Mouse (Mus musculus): Measurements from ENCODE around the gene Ccdc33. TPM values are rescaled to one million over a fixed set of nuclear protein-coding genes. Genes with fewer than 3 reads are reported as not detected.

Ccdc33 gene
- polyA plus RNA-seq, 2 experiments, result not detected

DNA sequence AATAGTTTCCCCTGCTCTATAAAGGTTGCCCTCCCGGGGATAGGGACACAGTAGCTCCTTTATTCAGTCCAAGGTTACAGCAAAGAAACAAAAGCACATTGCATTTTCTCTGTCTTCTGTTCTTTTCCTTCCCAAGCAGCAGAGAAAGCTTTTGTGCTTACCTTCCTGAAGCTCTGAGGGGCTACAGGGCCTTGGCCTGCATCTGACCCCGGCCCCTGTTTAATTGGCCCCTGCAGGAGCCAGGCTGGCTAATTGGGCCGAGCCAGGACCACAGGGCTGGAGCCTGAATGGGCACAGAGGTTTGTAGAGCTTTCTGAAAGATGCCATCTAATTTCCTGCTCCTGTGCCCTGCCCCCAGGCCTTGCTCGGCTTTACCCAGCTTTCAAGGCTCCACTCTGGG is 77.6 kb downstream of the Ccdc33 start:
- Histone ChIP-seq H3K27me3 (ENCODE audit: control insufficient read depth, insufficient read depth, low read length) (no peaks in the 10 kb centered on the region; the same call in 1 of the 2 replicates), H3K36me3 (replicated peaks; ENCODE audit: control insufficient read depth, insufficient read depth, low read depth) (no peaks in the 10 kb centered on the region), H3K4me3 (ENCODE audit: insufficient read depth in 1 of 2, low read depth in 2 of 2, low read length in 2 of 2) (no peak overlapping the region), H3K9me3 (ENCODE audit: control insufficient read depth, low read length) (no peaks in the 10 kb centered on the region), H3K9ac (replicated peaks) (no peak overlapping the region), H3K4me2 (ENCODE audit: low read depth) (no peak overlapping the region), H3K27ac (no peak overlapping the region), H3K4me1 (replicated peaks; ENCODE audit: control insufficient read depth in 2 of 2, insufficient read depth in 2 of 2, low read length in 1 of 2) (no peaks in the 10 kb centered on the region)
- DNase-seq (ENCODE audit: low read depth in 3 of 3, low spot score in 3 of 3), result no peak
- TF ChIP-seq EP300 (IDR thresholded peaks at IDR 0.05; ENCODE audit: low read depth) (no peak), CTCF (IDR thresholded peaks at IDR 0.05; ENCODE audit: low read depth) (no peak)
- ATAC-seq (ENCODE audit: insufficient read depth), result no peak
- 37% methylated on average over 4 of the region's 4 CpGs for WGBS (ENCODE audit: insufficient replicate concordance)

DNA sequence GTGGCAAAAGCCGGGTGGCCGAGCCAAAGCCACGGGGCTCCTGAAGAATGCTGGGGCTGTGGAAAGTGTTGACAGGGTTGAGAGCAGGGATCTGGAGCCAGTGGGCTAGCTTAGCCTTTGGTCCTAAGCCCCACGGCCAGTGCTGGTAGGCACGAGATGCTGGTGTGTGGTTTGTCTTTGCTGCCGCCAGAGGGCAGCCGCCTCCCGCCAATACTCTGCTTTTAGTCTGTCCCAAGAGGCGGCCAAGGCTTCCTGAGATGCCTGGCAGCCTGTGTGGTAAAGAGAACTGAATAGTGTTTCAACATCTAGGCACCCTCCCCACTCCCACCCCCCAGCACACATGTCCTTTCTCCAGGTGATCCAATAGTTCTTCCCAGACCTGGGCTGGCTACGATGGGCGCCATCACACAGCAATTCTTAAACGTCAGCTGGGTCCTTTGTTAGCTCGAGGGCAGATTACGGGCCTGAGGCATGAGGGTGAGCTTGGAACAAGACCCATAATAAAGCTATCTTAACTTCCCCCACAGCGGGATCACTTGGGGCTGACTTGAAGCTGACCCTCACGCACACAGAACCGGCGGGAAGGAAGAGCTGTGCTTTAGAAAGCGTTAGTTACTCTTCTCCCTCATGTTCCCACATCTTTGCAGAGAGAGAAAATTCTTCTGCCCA is 80.0 kb downstream of the Ccdc33 start:
- Histone ChIP-seq H3K4me1 (replicated peaks; ENCODE audit: control insufficient read depth in 2 of 2, insufficient read depth in 2 of 2, low read length in 1 of 2) (no peaks in the 10 kb centered on the region), H3K4me2 (ENCODE audit: low read depth) (no peak overlapping the region), H3K9ac (replicated peaks) (no peak overlapping the region), H3K4me3 (ENCODE audit: insufficient read depth in 1 of 2, low read depth in 2 of 2, low read length in 2 of 2) (no peak overlapping the region), H3K36me3 (replicated peaks; ENCODE audit: control insufficient read depth, insufficient read depth, low read depth) (no peaks in the 10 kb centered on the region), H3K27ac (no peak overlapping the region), H3K27me3 (ENCODE audit: control insufficient read depth, insufficient read depth, low read length) (no peaks in the 10 kb centered on the region; the same call in 1 of the 2 replicates), H3K9me3 (ENCODE audit: control insufficient read depth, low read length) (no peaks in the 10 kb centered on the region)
- peak; percentile 89 for TF ChIP-seq CTCF (IDR thresholded peaks at IDR 0.05; ENCODE audit: low read depth)
- no peak for TF ChIP-seq EP300 (IDR thresholded peaks at IDR 0.05; ENCODE audit: low read depth)
- DNase-seq (ENCODE audit: low read depth in 3 of 3, low spot score in 3 of 3), result peak in 2 of 3 experiments; percentile 9 to 22
- WGBS (ENCODE audit: insufficient replicate concordance), result 27% methylated on average over 19 of the region's 19 CpGs
- no peak for ATAC-seq (ENCODE audit: insufficient read depth)

DNA sequence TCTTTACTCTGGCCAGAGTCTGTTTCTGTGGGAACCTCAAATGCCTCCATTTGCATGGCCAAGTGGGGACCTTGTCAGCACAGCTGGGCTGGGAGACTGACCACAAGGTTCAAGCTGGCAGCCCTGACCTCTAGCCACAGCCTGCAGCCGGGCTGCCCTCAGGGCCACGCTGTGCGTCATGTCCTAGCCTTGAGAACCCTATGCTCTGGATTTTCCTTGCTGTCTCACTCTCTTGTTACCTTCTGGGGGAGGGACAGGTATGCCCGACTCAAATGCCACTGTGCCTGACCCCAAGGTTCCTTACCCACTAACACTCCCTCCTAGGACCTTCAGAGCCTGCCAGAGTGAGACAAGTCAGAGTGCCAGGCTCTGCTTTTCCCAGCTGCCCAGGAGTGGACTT is 81.7 kb downstream of the Ccdc33 start:
- TF ChIP-seq CTCF (IDR thresholded peaks at IDR 0.05; ENCODE audit: low read depth), result no peak
- TF ChIP-seq EP300 (IDR thresholded peaks at IDR 0.05; ENCODE audit: low read depth), result no peak
- H3K4me3 ChIP-seq (ENCODE audit: insufficient read depth in 1 of 2, low read depth in 2 of 2, low read length in 2 of 2), result no peak overlapping the region
- H3K36me3 ChIP-seq (replicated peaks; ENCODE audit: control insufficient read depth, insufficient read depth, low read depth), result no peaks in the 10 kb centered on the region
- DNase-seq (ENCODE audit: low read depth in 3 of 3, low spot score in 3 of 3) (no peak), ATAC-seq (ENCODE audit: insufficient read depth) (no peak)
- no peaks in the 10 kb centered on the region; the same call in 1 of the 2 replicates for H3K27me3 ChIP-seq (ENCODE audit: control insufficient read depth, insufficient read depth, low read length)
- WGBS (ENCODE audit: insufficient replicate concordance), result 51% methylated on average over 4 of the region's 4 CpGs
- H3K27ac ChIP-seq, result no peak overlapping the region
- no peak overlapping the region for H3K4me2 ChIP-seq (ENCODE audit: low read depth)
- no peaks in the 10 kb centered on the region for H3K4me1 ChIP-seq (replicated peaks; ENCODE audit: control insufficient read depth in 2 of 2, insufficient read depth in 2 of 2, low read length in 1 of 2)
- H3K9ac ChIP-seq (replicated peaks), result no peak overlapping the region
- no peaks in the 10 kb centered on the region for H3K9me3 ChIP-seq (ENCODE audit: control insufficient read depth, low read length)

DNA sequence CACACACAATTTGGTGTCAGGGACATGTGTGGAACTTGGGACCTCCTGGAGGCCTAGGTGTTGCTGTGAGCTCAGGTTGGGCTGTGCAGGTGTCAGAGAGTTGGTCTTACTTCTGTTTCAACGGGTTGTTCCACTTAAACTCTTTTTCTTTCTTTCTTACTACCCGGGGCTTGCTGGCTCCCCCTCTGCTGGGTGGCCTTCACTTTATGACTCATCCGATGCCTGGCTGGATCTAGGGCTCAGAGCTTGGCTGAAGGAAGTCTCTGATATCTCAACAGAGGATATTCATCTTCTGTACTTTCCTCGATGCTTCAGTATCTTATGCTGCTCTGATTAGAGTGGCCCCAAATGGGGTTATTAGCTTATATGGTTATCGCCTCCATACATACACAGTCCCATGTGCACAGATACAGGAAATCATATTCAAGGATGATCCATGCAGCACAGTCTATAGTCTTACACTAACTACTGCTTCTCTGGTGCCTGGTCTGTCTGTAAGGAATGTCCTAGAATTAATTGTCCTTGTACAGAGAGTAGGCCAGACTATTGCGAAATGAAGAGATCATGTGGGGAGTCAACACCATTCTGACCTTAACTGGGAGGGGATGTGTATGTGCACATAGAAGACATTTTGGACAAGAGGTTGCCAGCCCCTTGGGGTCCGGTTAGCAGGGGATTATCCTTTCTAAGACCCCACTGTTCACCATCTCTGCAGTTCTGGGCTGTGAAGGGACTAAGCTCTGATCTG is 82.5 kb downstream of the Ccdc33 start:
- Histone ChIP-seq H3K27me3 (ENCODE audit: control insufficient read depth, insufficient read depth, low read length) (no peaks in the 10 kb centered on the region; the same call in 1 of the 2 replicates), H3K4me2 (ENCODE audit: low read depth) (no peak overlapping the region), H3K27ac (no peak overlapping the region), H3K9ac (replicated peaks) (no peak overlapping the region), H3K4me1 (replicated peaks; ENCODE audit: control insufficient read depth in 2 of 2, insufficient read depth in 2 of 2, low read length in 1 of 2) (no peaks in the 10 kb centered on the region), H3K9me3 (ENCODE audit: control insufficient read depth, low read length) (no peaks in the 10 kb centered on the region), H3K4me3 (ENCODE audit: insufficient read depth in 1 of 2, low read depth in 2 of 2, low read length in 2 of 2) (no peak overlapping the region), H3K36me3 (replicated peaks; ENCODE audit: control insufficient read depth, insufficient read depth, low read depth) (no peaks in the 10 kb centered on the region)
- TF ChIP-seq EP300 (IDR thresholded peaks at IDR 0.05; ENCODE audit: low read depth) (no peak), CTCF (IDR thresholded peaks at IDR 0.05; ENCODE audit: low read depth) (no peak)
- ATAC-seq (ENCODE audit: insufficient read depth), result no peak
- no peak for DNase-seq (ENCODE audit: low read depth in 3 of 3, low spot score in 3 of 3)
- 43% methylated on average over 7 of the region's 7 CpGs for WGBS (ENCODE audit: insufficient replicate concordance)

- Histone ChIP-seq H3K27ac (no peak overlapping the region), H3K36me3 (replicated peaks; ENCODE audit: control insufficient read depth, insufficient read depth, low read depth) (no peaks in the 10 kb centered on the region), H3K9ac (replicated peaks) (no peak overlapping the region), H3K4me3 (ENCODE audit: insufficient read depth in 1 of 2, low read depth in 2 of 2, low read length in 2 of 2) (no peak overlapping the region), H3K4me1 (replicated peaks; ENCODE audit: control insufficient read depth in 2 of 2, insufficient read depth in 2 of 2, low read length in 1 of 2) (no peaks in the 10 kb centered on the region), H3K4me2 (ENCODE audit: low read depth) (no peak overlapping the region), H3K27me3 (ENCODE audit: control insufficient read depth, insufficient read depth, low read length) (no peaks in the 10 kb centered on the region; the same call in 1 of the 2 replicates), H3K9me3 (ENCODE audit: control insufficient read depth, low read length) (no peaks in the 10 kb centered on the region)
- WGBS (ENCODE audit: insufficient replicate concordance), result 44% methylated on average over 2 of the region's 2 CpGs
- TF ChIP-seq EP300 (IDR thresholded peaks at IDR 0.05; ENCODE audit: low read depth), result no peak
- TF ChIP-seq CTCF (IDR thresholded peaks at IDR 0.05; ENCODE audit: low read depth), result no peak
- no peak for DNase-seq (ENCODE audit: low read depth in 3 of 3, low spot score in 3 of 3)
- no peak for ATAC-seq (ENCODE audit: insufficient read depth)
Observed at GRCm38 (mm10) chr9:58035519-58035918, 83.1 kb downstream of the Ccdc33 start.

Measured in liver, embryonic 14.5 days (tissue).